Mouse (Mus musculus) hindbrain, postnatal 0 days (tissue): ENCODE results near the gene Tmem242. TPM values are rescaled to one million over a fixed set of nuclear protein-coding genes. Genes with fewer than 3 reads are reported as not detected.
A peak's percentile ranks its signal among the peaks of the same experiment; 100 is the strongest.

Experiments
- ATAC-seq: fragments of 200-750 bp; cut with Nextera tagmentation; 2 replicates; pipeline ENCODE4 v1.8.0; 2017; ENCODE audit warnings: mild to moderate bottlenecking, moderate TSS enrichment, moderate library complexity
- DNase-seq: peaks from one replicate; pipeline ENCODE4 v3.0.0-alpha.2; 2015; ENCODE audit warnings: low spot score
- H3K27ac ChIP-seq: fragments of 300-500 bp; sonication (generic); 2 replicates; pipeline ENCODE4 v1.5.1; 2014; ENCODE audit warnings: mild to moderate bottlenecking
- H3K27me3 ChIP-seq: fragments of 300-500 bp; sonication (generic); 2 replicates; pipeline ENCODE4 v1.6.1; 2014; ENCODE audit warnings: low read length, mixed read lengths; ENCODE audit not compliant: insufficient read depth
- H3K36me3 ChIP-seq: fragments of 300-500 bp; sonication (generic); 2 replicates; pipeline ENCODE4 v1.6.1; 2014; ENCODE audit warnings: low read length, mixed read lengths; ENCODE audit not compliant: insufficient read depth
- H3K4me1 ChIP-seq: fragments of 300-500 bp; sonication (generic); 2 replicates; pipeline ENCODE4 v1.6.1; 2014; ENCODE audit warnings: antibody characterized with exemption, low read length, mixed read lengths; ENCODE audit not compliant: insufficient read depth
- H3K4me2 ChIP-seq: fragments of 300-500 bp; sonication (generic); 2 replicates; pipeline ENCODE4 v1.6.1; 2014; ENCODE audit warnings: low read depth, mild to moderate bottlenecking, low read length, moderate library complexity, mixed read lengths
- H3K4me3 ChIP-seq: fragments of 300-500 bp; sonication (generic); 2 replicates; pipeline ENCODE4 v1.5.1; 2014; ENCODE audit warnings: low read length
- H3K9ac ChIP-seq: fragments of 300-500 bp; sonication (generic); replicated peaks from 2 replicates; pipeline ENCODE4 v1.6.1; 2014; ENCODE audit warnings: mild to moderate bottlenecking, low read length, moderate library complexity, mixed read lengths
- H3K9me3 ChIP-seq: fragments of 300-500 bp; sonication (generic); 2 replicates; pipeline ENCODE4 v1.6.1; 2016; ENCODE audit warnings: low read length, mixed read lengths
- CTCF ChIP-seq: IDR thresholded peaks from 2 replicates; pipeline ENCODE4 v1.5.1; 2016; ENCODE audit warnings: antibody characterized with exemption, control low read depth, low read depth
- WGBS: fragments of 180-500 bp; shearing (Covaris S2); extraction: QIAGEN DNeasy Blood & Tissue Kit; methylation state at CpG from one replicate; pipeline ENCODE4 v1.1.7; 2014; 5-methylcytosine and 5-hydroxymethylcytosine counted together
- polyA plus RNA-seq: library from polyadenylated mRNA; unstranded; fragments of >200 nt; fragmentation: Nextera tagmentation; extraction: Ambion mirVana; gene quantifications from 2 replicates; pipeline ENCODE4 v1.2.1, GENCODE M21; 2015
- total RNA-seq: library from RNA; depleted of rRNA; stranded (reverse); fragments of >200 nt; gene quantifications from 2 replicates; pipeline ENCODE4 v1.2.3, GENCODE M21; 2014

Gene Tmem242
- total and polyA plus RNA-seq, 2 experiments from 2014 or later: 57.0 to 134 TPM

GRCm38 (mm10) chr17:5402069-5402468, 38.0 kb downstream of the Tmem242 start:
- no peak overlapping the region for H3K27ac ChIP-seq
- no peak overlapping the region for H3K4me3 ChIP-seq
- TF ChIP-seq CTCF: peak; percentile 85
- 7% methylated on average over 9 of the region's 9 CpGs for WGBS
- no peaks in the 10 kb centered on the region for H3K9me3 ChIP-seq
- H3K36me3 ChIP-seq: no peaks in the 10 kb centered on the region
- H3K9ac ChIP-seq: no peak overlapping the region
- 0 out of 2 replicates have a peak, but pooled peaks cover 6% of the 10 kb centered on the region for H3K4me1 ChIP-seq
- peak; percentile 75 for DNase-seq
- ATAC-seq: peak; percentile 62; the same call in 1 of the 2 replicates
- peaks cover 6% of the 10 kb centered on the region; the same call in 1 of the 2 replicates for H3K27me3 ChIP-seq
- 0 out of 2 replicates have a peak overlapping the region, but pooled peaks have one; percentile 18 for H3K4me2 ChIP-seq

- Histone ChIP-seq H3K27me3 (peaks cover 6% of the 10 kb centered on the region; the same call in 1 of the 2 replicates), H3K36me3 (no peaks in the 10 kb centered on the region), H3K4me1 (0 out of 2 replicates have a peak, but pooled peaks cover 6% of the 10 kb centered on the region), H3K4me3 (no peak overlapping the region), H3K4me2 (no peak overlapping the region), H3K9ac (no peak overlapping the region), H3K27ac (no peak overlapping the region), H3K9me3 (no peaks in the 10 kb centered on the region)
- WGBS: 90% methylated on average over 10 of the region's 10 CpGs
- TF ChIP-seq CTCF: no peak
- ATAC-seq: no peak
- no peak for DNase-seq
Observed at GRCm38 (mm10) chr17:5401288-5401687, 38.8 kb downstream of the Tmem242 start.

GRCm38 (mm10) chr17:5400435-5401090, 39.5 kb downstream of the Tmem242 start:
- H3K9me3 ChIP-seq: no peaks in the 10 kb centered on the region
- no peak overlapping the region for H3K27ac ChIP-seq
- peaks cover 5% of the 10 kb centered on the region; the same call in 1 of the 2 replicates for H3K27me3 ChIP-seq
- no peaks in the 10 kb centered on the region for H3K36me3 ChIP-seq
- H3K4me1 ChIP-seq: 0 out of 2 replicates have a peak, but pooled peaks cover 6% of the 10 kb centered on the region
- H3K4me3 ChIP-seq: no peak overlapping the region
- no peak overlapping the region for H3K9ac ChIP-seq
- H3K4me2 ChIP-seq: no peak overlapping the region
- ATAC-seq (no peak), DNase-seq (no peak)
- TF ChIP-seq CTCF: no peak
- 77% methylated on average over 14 of the region's 14 CpGs for WGBS

- H3K4me3 ChIP-seq: no peak overlapping the region
- DNase-seq: peak; percentile 92
- WGBS: 27% methylated on average over 33 of the region's 33 CpGs
- no peak overlapping the region for H3K9ac ChIP-seq
- H3K4me1 ChIP-seq: 0 out of 2 replicates have a peak, but pooled peaks cover 6% of the 10 kb centered on the region
- no peaks in the 10 kb centered on the region for H3K27me3 ChIP-seq
- H3K27ac ChIP-seq: no peak overlapping the region
- TF ChIP-seq CTCF: peak; percentile 100
- H3K9me3 ChIP-seq: no peaks in the 10 kb centered on the region
- H3K4me2 ChIP-seq: peak overlapping the region; percentile 29
- H3K36me3 ChIP-seq: no peaks in the 10 kb centered on the region
- peak; percentile 84 for ATAC-seq
Observed at GRCm38 (mm10) chr17:5397148-5398007, 42.7 kb downstream of the Tmem242 start.

GRCm38 (mm10) chr17:5396213-5396612, 43.8 kb downstream of the Tmem242 start:
- no peak for DNase-seq
- no peak overlapping the region for H3K9ac ChIP-seq
- 0 out of 2 replicates have a peak, but pooled peaks cover 6% of the 10 kb centered on the region for H3K4me1 ChIP-seq
- H3K27ac ChIP-seq: no peak overlapping the region
- TF ChIP-seq CTCF: no peak
- H3K9me3 ChIP-seq: no peaks in the 10 kb centered on the region
- 75% methylated on average over 5 of the region's 5 CpGs for WGBS
- no peaks in the 10 kb centered on the region for H3K27me3 ChIP-seq
- no peak for ATAC-seq
- no peak overlapping the region for H3K4me3 ChIP-seq
- H3K4me2 ChIP-seq: no peak overlapping the region
- no peaks in the 10 kb centered on the region for H3K36me3 ChIP-seq

- H3K9ac ChIP-seq: no peak overlapping the region
Observed at GRCm38 (mm10) chr17:5395454-5396205, 44.4 kb downstream of the Tmem242 start.

More at GRCm38 (mm10) chr17:5395454-5396205, 44.4 kb downstream of the Tmem242 start:
- H3K36me3 ChIP-seq: no peaks in the 10 kb centered on the region
- no peak overlapping the region for H3K4me3 ChIP-seq
- 89% methylated on average over 16 of the region's 16 CpGs for WGBS
- DNase-seq: no peak
- H3K4me2 ChIP-seq: no peak overlapping the region
- no peaks in the 10 kb centered on the region for H3K9me3 ChIP-seq
- no peak for ATAC-seq
- H3K27me3 ChIP-seq: no peaks in the 10 kb centered on the region
- no peak overlapping the region for H3K27ac ChIP-seq
- no peak for TF ChIP-seq CTCF
- 0 out of 2 replicates have a peak, but pooled peaks cover 6% of the 10 kb centered on the region for H3K4me1 ChIP-seq
